Mouse (Mus musculus) frontal cortex, adult 2 months (tissue): ENCODE data around the gene Gm10037. TPM values are rescaled to one million over a fixed set of nuclear protein-coding genes. Genes with fewer than 3 reads are reported as not detected.
"Not testable (repeated sequence)": the region's sequence is repeated elsewhere in the genome, so short reads cannot be mapped to it uniquely, and the experiment has no call there.

ENCODE experiments used
- DNase-seq, 2 experiments: peaks; one replicate each; pipeline ENCODE4 v3.0.0; 2022; ENCODE audit warnings: low spot score in 1 of 2; ENCODE audit errors: extremely low spot score in 1 of 2
- polyA plus RNA-seq: library from polyadenylated mRNA; depleted of rRNA; stranded (reverse); fragments of >200 nt; gene quantifications from 2 replicates; pipeline ENCODE4 v1.2.3, GENCODE M21; 2012; rRNA removed

The Gm10037 gene
- 16.6 and 17.4 TPM in 2 replicates for polyA plus RNA-seq

GRCm38 (mm10) chr13:67830911-67831336 lies at the start of gene Gm10037:
TSS of gene Gm10037 (plus strand) at chr13:67831106.
- DNase-seq = peak; percentile 58 to 87

- DNase-seq = no peak
These were observed 38.9 kb upstream of the Gm10037 start for GRCm38 (mm10) chr13:67791921-67792455.

GRCm38 (mm10) chr13:67798618-67799017 lies 32.3 kb upstream of the Gm10037 start:
- no peak for DNase-seq

- DNase-seq = not testable (repeated sequence)
These were observed 31.8 kb upstream of the Gm10037 start for GRCm38 (mm10) chr13:67799151-67799550.

GRCm38 (mm10) chr13:67811651-67812210 lies 19.2 kb upstream of the Gm10037 start:
- no peak for DNase-seq

- DNase-seq = peak in 1 of 2 experiments; percentile 5
These were observed 17.8 kb upstream of the Gm10037 start for GRCm38 (mm10) chr13:67812961-67813709.

DNA sequence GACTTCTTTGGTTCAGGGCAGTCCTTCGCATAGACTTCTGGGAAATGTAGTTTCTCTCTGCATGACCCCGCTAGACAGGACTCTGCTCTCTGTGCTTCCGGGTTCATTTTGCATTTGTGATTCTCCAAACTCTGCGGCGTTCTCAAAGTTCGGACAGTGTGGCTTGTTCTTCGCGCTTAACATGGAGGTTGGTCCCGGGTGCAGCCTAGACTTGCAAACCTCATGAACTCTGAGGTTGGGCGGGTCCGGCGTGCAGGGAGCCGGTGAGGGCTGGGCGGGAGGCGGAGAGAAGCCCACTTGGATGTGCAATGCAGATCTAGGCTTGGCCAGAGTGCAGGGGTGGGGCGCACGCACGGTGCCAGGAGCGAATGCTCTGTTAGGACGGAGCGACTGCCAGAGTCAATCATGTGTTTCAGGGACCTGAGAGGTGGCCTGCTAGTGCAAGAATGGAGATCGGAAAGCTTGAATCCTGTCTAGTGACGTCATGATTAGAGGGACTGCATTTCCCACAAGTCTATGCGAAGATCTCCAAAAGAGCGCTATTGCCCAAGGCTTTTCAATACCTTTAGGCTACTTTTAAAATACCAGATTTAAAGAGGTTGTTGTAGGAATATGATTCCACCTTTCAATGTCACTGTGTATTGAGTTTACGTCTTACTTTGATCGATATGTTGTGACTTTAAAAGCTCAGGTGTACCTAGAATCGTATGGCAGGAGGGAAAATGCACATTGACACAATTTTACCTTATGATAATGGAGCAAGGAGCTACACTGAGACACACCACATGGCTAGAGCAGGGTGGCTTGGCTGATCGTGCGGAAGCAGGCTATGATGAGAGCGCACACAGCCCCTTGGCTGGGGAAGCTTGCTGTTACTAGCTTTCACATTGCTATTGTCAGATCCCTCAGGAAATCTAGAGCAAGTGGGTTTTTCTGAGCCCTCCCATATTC lies 16.9 kb upstream of the Gm10037 start, which contains the start of gene Zfp273:
TSS of gene Zfp273 (plus strand) at position 31 of the 951 bp plus-strand sequence.
- peak; percentile 80 to 85 for DNase-seq

DNA sequence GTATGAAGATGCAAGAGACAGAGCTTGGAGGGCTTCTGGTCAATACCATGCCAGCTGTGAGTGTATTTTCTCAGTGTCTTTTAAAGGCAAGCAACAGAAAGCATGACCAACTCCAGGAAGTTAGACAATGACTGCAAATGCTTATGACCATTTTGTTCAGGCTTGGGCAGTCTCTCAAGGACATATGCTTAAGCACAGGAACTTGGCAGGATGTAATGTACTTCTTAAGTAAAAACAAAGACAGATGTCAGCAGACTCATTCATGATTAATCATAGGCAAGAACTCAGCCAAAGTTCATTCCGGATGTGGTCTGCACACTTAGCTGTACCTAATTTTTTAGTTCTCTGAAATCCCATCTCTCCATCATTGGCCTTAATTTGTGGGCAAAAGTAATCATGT lies 12.3 kb upstream of the Gm10037 start:
- DNase-seq = no peak

GRCm38 (mm10) chr13:67833137-67833536 lies 2.2 kb downstream of the Gm10037 start:
- DNase-seq = not testable (repeated sequence)

GRCm38 (mm10) chr13:67843775-67844118 lies 12.8 kb downstream of the Gm10037 start:
- no peak for DNase-seq

DNA sequence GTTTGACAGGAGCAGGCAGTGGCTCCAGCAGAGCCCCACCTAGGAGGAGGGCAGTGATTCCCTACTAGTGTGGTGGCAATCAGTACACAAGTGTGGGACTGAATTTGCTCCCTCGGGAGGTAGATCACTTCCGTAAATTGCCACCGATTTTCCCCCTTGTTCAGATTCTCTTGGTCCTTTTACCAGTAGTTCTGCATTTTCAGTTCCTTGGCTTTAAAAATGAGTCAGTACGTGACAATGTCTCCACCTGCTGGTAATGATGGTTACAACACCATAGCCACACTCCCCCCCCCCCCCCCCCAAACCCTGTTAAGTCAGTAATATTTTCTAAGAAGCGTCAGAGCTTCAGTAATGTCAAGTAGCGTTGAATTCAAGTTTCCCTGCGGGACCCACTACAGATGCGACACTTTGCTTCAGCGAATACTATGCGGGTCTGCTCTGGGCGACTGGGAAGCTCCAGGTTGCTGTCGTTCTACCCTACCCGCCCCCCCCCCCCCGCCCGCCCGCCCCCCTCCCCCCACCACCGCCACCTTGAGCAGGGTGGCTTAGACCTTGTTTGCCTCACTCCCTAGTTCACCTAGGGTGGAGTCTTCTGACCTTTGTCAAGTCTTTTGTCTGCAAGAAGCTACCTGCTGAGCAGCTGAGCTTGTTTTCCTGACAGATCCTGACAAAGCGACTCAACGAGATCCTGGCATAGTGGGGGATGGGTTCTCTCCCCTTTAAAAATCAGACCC lies 13.4 kb downstream of the Gm10037 start:
- peak in 1 of 2 experiments; percentile 80 for DNase-seq

- DNase-seq = no peak
These were observed 13.9 kb downstream of the Gm10037 start for GRCm38 (mm10) chr13:67844853-67845194.

- no peak for DNase-seq
These were observed 19.5 kb downstream of the Gm10037 start for GRCm38 (mm10) chr13:67850361-67850760.

DNA sequence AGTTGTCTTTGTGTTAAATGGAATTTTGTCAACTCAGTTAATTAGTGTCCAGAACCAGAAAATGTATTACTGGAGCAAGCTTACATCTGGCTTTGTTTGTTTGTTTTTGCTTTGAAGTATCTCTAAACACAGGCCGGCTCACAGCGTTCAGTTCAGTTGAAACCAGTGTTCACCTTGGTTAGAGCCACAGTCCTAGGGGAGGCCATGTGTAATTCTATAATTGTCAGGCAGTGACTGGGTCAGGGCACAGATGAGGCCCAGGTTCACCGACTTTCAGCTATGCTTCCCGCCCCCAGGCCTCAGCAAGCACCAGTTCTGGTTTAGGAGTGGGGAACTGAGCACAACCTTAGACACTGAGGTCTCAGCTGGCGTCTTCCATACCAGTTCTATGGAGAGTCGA lies 22.2 kb downstream of the Gm10037 start:
- no peak for DNase-seq

- no peak for DNase-seq
These were observed 23.1 kb downstream of the Gm10037 start for GRCm38 (mm10) chr13:67853983-67854382.

DNA sequence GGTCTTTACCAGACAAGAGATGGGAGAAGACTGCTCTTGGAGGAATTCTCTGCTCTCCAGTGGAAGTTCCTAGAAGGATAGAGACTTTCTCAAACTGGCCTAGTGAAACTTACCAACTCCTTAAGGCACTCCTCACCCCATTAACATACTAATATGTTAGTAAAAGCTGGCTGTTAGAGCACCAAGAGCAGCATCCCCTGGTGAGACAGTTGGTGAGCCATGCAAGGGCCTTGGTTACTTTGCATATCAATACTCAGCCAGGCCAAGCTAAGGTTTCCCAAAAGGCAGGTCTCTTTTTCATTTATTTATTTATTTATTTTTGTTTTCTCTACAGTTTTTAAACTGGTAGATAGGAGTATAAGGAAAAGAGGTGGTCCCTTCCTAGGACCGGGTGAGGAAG lies 26.4 kb downstream of the Gm10037 start:
- DNase-seq = no peak

DNA sequence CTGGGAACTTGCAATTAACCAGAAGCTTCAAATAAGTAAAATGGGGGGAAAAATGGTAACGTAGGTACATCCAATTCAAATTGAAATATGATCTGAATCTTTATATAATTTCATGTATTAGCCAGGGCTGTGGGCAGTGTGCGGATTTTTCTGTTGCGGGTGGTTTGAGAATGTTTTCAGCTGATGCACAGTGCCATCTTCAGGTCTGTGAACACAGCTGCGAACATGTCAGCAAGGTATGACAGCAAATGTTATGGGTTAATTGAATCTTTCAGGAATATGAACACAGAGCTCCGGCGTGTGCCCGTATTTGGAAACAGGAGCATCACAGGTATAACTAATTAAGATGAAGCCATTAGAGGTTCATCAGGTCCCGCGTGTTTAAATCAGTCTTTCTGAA lies 31.6 kb downstream of the Gm10037 start:
- no peak for DNase-seq

GRCm38 (mm10) chr13:67863026-67863425 lies 32.1 kb downstream of the Gm10037 start, which contains the start of gene BC048507:
TSS of gene BC048507 (plus strand) at chr13:67863326.
- no peak for DNase-seq

GRCm38 (mm10) chr13:67864764-67865350 lies 34.0 kb downstream of the Gm10037 start:
- DNase-seq = no peak

DNA sequence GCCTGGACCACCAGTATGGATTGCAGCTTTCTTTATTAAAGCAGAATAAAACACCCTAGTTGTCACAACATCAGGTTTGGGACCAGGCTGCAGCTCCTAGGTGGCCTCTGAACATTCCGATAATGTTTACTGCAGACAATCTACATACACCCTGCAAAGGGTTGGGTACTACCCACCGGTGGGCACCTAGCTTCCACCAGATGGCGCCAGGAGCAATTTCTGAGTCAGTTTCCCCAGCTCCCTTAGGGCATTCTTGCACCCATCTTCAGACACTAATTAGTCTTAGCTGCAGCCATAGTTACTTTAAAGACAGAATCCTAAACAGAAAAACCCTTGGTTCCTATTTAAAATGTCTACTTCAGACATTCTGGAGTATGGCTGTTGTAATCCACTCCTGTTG lies 37.0 kb downstream of the Gm10037 start:
- no peak for DNase-seq
